Mouse (Mus musculus) cerebellum, adult 9-11 months (tissue): ENCODE results near the gene Armh4.

Source experiments
- DNase-seq: peaks from one replicate; pipeline ENCODE4 v3.0.0; 2022

Gene Armh4

GRCm38 (mm10) chr14:49723361-49724054 is 59.7 kb downstream of the Armh4 start:
- no peak for DNase-seq

DNA sequence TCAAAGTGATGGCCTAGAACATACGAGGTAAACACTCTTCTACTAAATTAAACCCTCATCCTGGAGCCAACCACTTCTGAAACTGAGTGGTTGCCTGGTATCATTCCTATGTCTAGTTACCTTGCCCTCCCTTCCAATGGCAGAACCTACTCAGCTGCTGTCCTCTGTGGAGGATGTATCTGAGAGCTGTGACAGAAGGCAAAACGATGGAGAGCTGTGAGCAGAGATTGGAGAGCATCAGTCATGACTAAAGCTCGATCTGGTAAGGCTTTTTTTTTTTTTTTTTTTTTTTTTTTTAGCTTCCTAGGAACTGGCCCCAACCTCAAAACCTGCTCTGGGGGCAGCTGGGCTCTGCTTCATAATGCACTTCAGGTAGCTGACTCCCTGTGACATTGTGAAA is 60.4 kb downstream of the Armh4 start:
- no peak for DNase-seq

GRCm38 (mm10) chr14:49721281-49721680 is 61.9 kb downstream of the Armh4 start:
- no peak for DNase-seq

DNA sequence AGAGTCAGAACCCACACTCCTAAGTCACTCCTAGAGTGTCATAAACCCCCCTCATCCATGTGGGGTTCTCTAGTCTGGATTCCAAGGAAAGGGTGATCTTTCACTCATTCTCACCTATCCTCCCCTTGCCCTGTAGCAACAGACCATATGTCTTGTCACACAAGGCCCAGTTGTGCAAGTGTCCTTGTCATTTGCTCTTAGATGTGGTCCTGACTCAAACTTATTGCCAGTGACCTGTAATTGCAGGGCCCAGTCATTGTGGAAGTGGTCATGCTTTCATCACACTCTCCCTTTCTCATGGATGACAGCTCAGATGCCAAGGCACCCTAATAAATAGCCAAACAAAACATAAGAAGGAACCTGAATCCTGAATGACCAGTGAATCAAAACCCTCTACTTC is 63.5 kb downstream of the Armh4 start:
- no peak for DNase-seq

- DNase-seq = no peak
These were observed 72.2 kb downstream of the Armh4 start for GRCm38 (mm10) chr14:49711016-49711415.

- DNase-seq = no peak
These were observed 79.6 kb downstream of the Armh4 start for GRCm38 (mm10) chr14:49703432-49704200.

DNA sequence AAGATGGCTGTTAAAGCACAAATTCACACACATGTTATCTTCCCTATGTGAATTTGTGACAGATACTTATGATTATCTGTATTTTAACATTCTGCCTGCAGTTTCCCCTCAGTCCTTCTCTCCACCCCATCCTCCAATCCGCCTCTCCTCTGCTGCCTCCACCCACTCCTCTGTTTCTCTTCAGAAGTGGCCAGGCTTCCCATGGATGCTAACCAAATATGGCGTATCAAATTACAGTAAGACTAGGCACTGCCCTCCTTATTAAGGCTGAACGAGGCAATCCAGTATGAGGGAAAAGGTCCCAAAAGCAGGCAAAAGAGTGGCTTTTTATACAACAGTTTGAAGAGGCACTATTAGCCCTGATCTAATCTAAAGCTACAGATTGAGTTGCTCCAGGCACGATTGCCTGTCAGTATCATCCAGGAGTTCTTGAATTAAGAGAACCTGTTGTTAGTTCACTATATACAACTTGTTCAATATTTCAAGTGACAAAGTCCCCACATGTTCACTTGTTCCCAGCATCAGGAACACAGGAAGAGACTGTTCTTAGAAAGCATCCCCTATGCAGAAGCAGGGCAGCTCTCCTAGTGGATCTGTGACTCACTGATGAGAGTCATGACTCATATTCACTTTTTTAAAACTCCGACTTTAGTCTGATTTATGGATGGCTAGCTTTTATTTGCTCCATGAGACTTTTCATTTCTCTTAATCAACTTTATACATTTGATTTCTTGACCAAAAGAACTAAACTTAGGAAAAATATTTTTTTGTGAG is 103.5 kb downstream of the Armh4 start:
- no peak for DNase-seq

DNA sequence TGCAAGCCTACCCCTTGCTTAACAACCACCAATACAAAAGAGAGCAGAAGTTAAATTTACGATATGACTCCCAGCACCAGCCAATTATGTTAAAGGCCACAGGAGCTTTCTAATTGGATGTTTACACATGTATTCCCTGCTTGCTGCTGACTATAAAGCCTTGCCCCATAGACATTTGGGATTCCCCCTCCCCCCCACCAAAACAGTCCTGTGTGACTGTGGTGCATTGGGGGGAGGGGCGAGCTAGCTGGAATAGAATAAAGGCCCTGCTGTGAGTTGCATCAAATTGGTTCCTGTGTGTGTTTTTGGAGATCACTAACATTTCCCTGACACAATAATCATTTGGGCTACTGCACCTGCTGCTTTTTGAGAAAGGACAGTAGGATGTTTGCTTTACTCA is 106.6 kb downstream of the Armh4 start:
- DNase-seq = no peak

- DNase-seq = no peak
These were observed 122.7 kb downstream of the Armh4 start for GRCm38 (mm10) chr14:49660444-49660843.

- DNase-seq = peak; percentile 4
These were observed 134.0 kb downstream of the Armh4 start for GRCm38 (mm10) chr14:49649191-49649590.

DNA sequence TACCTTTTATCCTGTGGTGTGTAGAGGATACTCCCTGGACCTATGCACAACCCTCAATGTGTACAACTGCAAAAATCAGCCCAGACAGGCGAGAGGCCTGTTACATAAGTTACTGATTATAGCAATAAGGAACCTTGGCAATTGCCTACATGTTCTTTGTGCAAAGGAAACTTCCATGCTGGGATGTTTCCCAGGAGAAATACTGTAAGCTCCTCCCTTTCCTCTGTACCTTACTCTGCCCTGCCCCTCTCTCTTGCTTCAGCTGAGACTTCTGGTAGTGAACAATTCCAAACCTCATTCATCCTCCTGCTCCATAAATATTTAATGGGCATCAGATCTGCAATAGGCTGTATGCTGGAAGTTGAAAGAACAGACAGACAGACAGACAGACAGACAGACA is 145.8 kb downstream of the Armh4 start:
- DNase-seq = no peak

GRCm38 (mm10) chr14:49626055-49626454 is 157.1 kb downstream of the Armh4 start:
- no peak for DNase-seq
